Mouse (Mus musculus) activated CD4-positive, CD25-positive, alpha-beta regulatory T cell, adult 4 months (primary cell): ENCODE results near the gene Ythdc1. TPM values are rescaled to one million over a fixed set of nuclear protein-coding genes. Genes with fewer than 3 reads are reported as not detected.

Experiments
- polyA plus RNA-seq, 2 experiments: library from polyadenylated mRNA; unstranded; fragments of 100-300 nt; shearing (Covaris generic); gene quantifications; one replicate each; pipeline ENCODE4 v1.2.1; 2017

Gene Ythdc1
- polyA plus RNA-seq, 2 experiments from 2014 or later, result 53.2 to 63.2 TPM

Other genes starting within 250 kb of the Ythdc1 start
- not detected for gene Tmprss11f, start 171.8 kb upstream of the Ythdc1 start, polyA plus RNA-seq
- gene Tmprss11b, start 127.9 kb upstream of the Ythdc1 start, polyA plus RNA-seq, result not detected
- gene Tmprss11e, start 58.4 kb upstream of the Ythdc1 start, polyA plus RNA-seq, result under 1 TPM; 0.09 to 0.13 TPM
- gene Ugt2b34, start 102.7 kb downstream of the Ythdc1 start, polyA plus RNA-seq, result not detected
- gene Ugt2b1, start 122.3 kb downstream of the Ythdc1 start, polyA plus RNA-seq, result not detected
- not detected for gene Ugt2b35, start 196.6 kb downstream of the Ythdc1 start, polyA plus RNA-seq